Mouse (Mus musculus) adrenal gland, postnatal 14 days (tissue): Measurements from ENCODE around the gene Nkx2-3. TPM values are rescaled to one million over a fixed set of nuclear protein-coding genes. Genes with fewer than 3 reads are reported as not detected.

Experiments used
- DNase-seq: peaks from one replicate; pipeline ENCODE4 v3.0.0; 2021; ENCODE audit warnings: mixed read lengths
- total RNA-seq: library from RNA; stranded (reverse); gene quantifications from 2 replicates; pipeline ENCODE4 v1.2.3, GENCODE M21; 2021

The Nkx2-3 gene
- total RNA-seq, 1 experiment from 2014 or later = not detected

GRCm38 (mm10) chr19:43619916-43620479, 7.9 kb downstream of the Nkx2-3 start:
- no peak for DNase-seq

- peak; percentile 79 for DNase-seq
Observed at GRCm38 (mm10) chr19:43623913-43624312, 11.8 kb downstream of the Nkx2-3 start.

GRCm38 (mm10) chr19:43626160-43626559, 14.0 kb downstream of the Nkx2-3 start:
- no peak for DNase-seq

- DNase-seq = no peak
Observed at GRCm38 (mm10) chr19:43627345-43627744, 15.2 kb downstream of the Nkx2-3 start.

GRCm38 (mm10) chr19:43629088-43629487, 17.0 kb downstream of the Nkx2-3 start:
- peak; percentile 27 for DNase-seq

GRCm38 (mm10) chr19:43630466-43631251, 18.5 kb downstream of the Nkx2-3 start:
- peak; percentile 92 for DNase-seq

GRCm38 (mm10) chr19:43641833-43642232, 29.7 kb downstream of the Nkx2-3 start:
- DNase-seq = no peak

- DNase-seq = no peak
Observed at GRCm38 (mm10) chr19:43642843-43643242, 30.7 kb downstream of the Nkx2-3 start.

- DNase-seq = no peak
Observed at GRCm38 (mm10) chr19:43645508-43645907, 33.4 kb downstream of the Nkx2-3 start.

GRCm38 (mm10) chr19:43646852-43647251, 34.7 kb downstream of the Nkx2-3 start:
- DNase-seq = no peak

GRCm38 (mm10) chr19:43647261-43647660, 35.1 kb downstream of the Nkx2-3 start:
- DNase-seq = no peak

GRCm38 (mm10) chr19:43648343-43648742, 36.2 kb downstream of the Nkx2-3 start:
- DNase-seq = peak; percentile 54

GRCm38 (mm10) chr19:43651241-43651785, 39.2 kb downstream of the Nkx2-3 start:
- DNase-seq = no peak

- DNase-seq = peak; percentile 82
Observed at GRCm38 (mm10) chr19:43655735-43656492, 43.8 kb downstream of the Nkx2-3 start.

- DNase-seq = peak; percentile 58
Observed at GRCm38 (mm10) chr19:43659632-43660031, 47.5 kb downstream of the Nkx2-3 start.

- no peak for DNase-seq
Observed at GRCm38 (mm10) chr19:43660774-43661173, 48.6 kb downstream of the Nkx2-3 start.

- peak; percentile 51 for DNase-seq
Observed at GRCm38 (mm10) chr19:43662176-43662967, 50.2 kb downstream of the Nkx2-3 start.

- DNase-seq = no peak
Observed at GRCm38 (mm10) chr19:43663471-43663870, 51.3 kb downstream of the Nkx2-3 start.
